In the genomic region with DNA sequence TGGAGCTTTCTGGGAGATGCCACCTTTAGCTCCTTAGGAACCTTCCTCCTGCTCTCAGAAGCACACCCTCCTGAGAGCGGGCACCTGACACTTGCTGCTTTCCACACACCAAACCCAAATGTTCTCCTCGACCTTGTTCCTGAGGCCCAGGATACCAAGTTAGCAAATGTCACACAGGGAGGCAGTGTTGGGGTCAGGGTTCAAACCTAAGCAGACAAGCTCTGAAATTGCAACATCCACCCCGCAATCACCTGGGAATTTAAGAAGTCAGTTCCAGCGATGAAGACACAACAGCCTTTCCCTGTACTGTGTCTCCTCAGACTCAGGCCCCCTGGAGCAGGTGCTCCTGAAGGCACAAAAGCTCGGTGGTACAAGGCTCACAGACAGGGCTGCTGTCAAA, we compare ENCODE assay signal across 33 mouse cellular contexts. TPM values are rescaled to one million over a fixed set of nuclear protein-coding genes. Genes with fewer than 3 reads are reported as not detected.
"Had no signal": no experiment of that assay in that cellular context is flagged by ENCODE, and none has a peak within 500 bp of the region (broad histone marks: within the 10 kb centered on the region; RNA-seq: fewer than 3 reads in every experiment).

No protein-coding gene starts in this region.

- DNase-seq: kidney, adult 11 months; kidney, adult 8-10 months; kidney, postnatal 10 days; kidney, postnatal 36 days; layer of hippocampus, postnatal 36 days; liver; lung, adult 2 months; lung, postnatal 14 days; lung, postnatal 4 days; midbrain, embryonic 14.5 days; right cerebral cortex, adult 18-20 months; thymus, adult 18-20 months; thymus, postnatal 14 days; thymus, postnatal 4 days had no signal

- H3K4me2 ChIP-seq: intestine, embryonic 15.5 days; kidney, embryonic 15.5 days; limb, embryonic 13.5 days; liver, embryonic 15.5 days; midbrain, embryonic 11.5 days had no signal

- H3K9ac ChIP-seq: intestine, embryonic 15.5 days; kidney, embryonic 15.5 days; limb, embryonic 13.5 days; liver, embryonic 15.5 days had no signal

- H3K27me3 ChIP-seq: intestine, embryonic 15.5 days; kidney, embryonic 15.5 days; limb, embryonic 13.5 days; liver, embryonic 15.5 days had no signal

- H3K4me1 ChIP-seq: intestine, embryonic 15.5 days; kidney, embryonic 15.5 days; limb, embryonic 10.5 days; limb, embryonic 13.5 days had no signal

- H3K9me3 ChIP-seq: intestine, embryonic 15.5 days; kidney, embryonic 15.5 days; limb, embryonic 10.5 days; limb, embryonic 13.5 days; liver, embryonic 15.5 days had no signal

- H3K4me3 ChIP-seq: intestine, embryonic 15.5 days; kidney, embryonic 15.5 days; limb, embryonic 10.5 days; limb, embryonic 13.5 days; liver, embryonic 15.5 days had no signal

- ATAC-seq: intestine, embryonic 15.5 days had no signal

- H3K27ac ChIP-seq: intestine, embryonic 15.5 days; kidney, embryonic 15.5 days; limb, embryonic 10.5 days; limb, embryonic 13.5 days; liver, embryonic 15.5 days had no signal

RNA-seq across cellular contexts. Expression of a gene that starts 21.8 kb away (rescaled TPM):
- total RNA-seq: megakaryocyte progenitor cell, adult 5-6 weeks; megakaryocyte-erythroid progenitor cell, adult 5-6 weeks had no signal
- polyA plus RNA-seq: intestine, embryonic 15.5 days; kidney, embryonic 15.5 days; limb, embryonic 10.5 days; limb, embryonic 13.5 days; liver, embryonic 15.5 days; lung, adult 2 months; lung, embryonic 16.5 days; spleen, adult 2 months had no signal

RNA-seq across cellular contexts. Expression of a gene that starts 51.3 kb away (rescaled TPM):
- total RNA-seq: layer of hippocampus, adult 8-10 months; layer of hippocampus, postnatal 10 days; layer of hippocampus, postnatal 36 days; left cerebral cortex, adult 8-10 months; left cerebral cortex, postnatal 14 days; megakaryocyte progenitor cell, adult 5-6 weeks; megakaryocyte-erythroid progenitor cell, adult 5-6 weeks; midbrain, postnatal 0 days had no signal
- polyA plus RNA-seq: intestine, embryonic 15.5 days; kidney, embryonic 15.5 days; limb, embryonic 10.5 days; limb, embryonic 13.5 days; liver, embryonic 15.5 days; lung, adult 2 months; lung, embryonic 16.5 days; midbrain, embryonic 11.5 days; midbrain, embryonic 14.5 days; midbrain, postnatal 0 days; neural tube, embryonic 11.5 days; neural tube, embryonic 14.5 days; small intestine, adult 2 months; spleen, adult 2 months; stomach, embryonic 16.5 days had no signal
